Mouse (Mus musculus): ENCODE measurements at regions not wholly inside any gene's neighbourhood (a gene's known extent, or its start where the extent isn't known, plus 50 kb on each side); places are given as distances from the start of the nearest gene placed in this dataset.

DNA sequence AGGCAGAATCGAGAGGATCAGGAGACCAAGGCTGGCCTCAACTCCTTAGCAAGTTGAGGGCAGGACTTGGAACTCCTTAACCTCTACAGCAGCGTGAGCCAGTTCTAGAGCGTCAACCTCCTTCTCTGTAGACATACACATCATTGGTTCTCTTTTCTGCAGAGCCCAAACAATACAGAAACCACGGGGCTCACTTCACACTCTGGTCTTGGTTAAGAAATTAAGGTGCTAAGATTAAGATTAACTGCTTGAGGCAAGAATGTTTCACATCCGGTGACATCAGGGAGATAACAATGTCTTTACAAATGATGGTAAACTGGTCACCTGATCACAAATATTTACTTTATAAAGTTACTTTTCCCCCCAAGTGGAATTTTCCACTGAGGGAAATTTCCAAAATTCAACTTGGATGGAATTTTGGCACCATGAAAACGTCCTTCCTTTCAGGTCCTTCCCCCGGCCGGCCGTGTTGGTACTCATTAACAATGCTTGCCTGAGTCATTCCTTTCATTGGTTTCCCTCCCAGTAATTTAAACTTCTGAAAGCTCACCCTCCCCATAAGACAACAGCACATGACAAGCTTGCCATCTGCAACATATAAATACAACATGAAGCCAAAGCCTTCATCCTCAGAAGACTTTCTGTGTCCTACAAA, 77.3 kb upstream of the Kdm7a start:
- WGBS: 88% methylated on average over 9 of the region's 9 CpGs

DNA sequence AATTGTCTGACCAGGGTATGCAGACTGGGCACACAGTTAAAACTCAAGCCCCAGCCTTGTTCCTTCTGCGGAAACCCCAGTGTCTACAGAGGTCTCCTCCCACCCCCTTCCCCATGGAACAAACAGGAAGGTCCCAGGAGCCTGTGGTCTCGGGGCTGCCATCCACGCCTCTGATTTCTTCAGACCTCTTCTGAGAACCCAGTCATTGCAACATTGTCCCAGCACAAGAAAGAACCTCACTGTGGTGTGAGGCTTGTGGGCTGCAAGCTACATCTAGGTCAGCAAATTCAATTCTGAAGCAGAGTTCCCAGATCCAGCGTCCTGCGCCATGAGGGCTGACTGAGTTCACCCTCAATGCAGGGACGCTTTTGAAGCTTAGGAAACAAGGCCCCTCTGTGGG, 71.7 kb upstream of the Kdm7a start:
- Histone ChIP-seq H3K27ac (ENCODE audit: low read depth, low read length) (no peak overlapping the region), H3K4me2 (replicated peaks; ENCODE audit: low read depth, low read length) (no peak overlapping the region), H3K9me3 (ENCODE audit: control insufficient read depth, low read length) (no peaks in the 10 kb centered on the region), H3K4me3 (ENCODE audit: low read depth, low read length) (no peak overlapping the region), H3K9ac (ENCODE audit: low read depth, low read length) (no peak overlapping the region), H3K4me1 (replicated peaks; ENCODE audit: control insufficient read depth, insufficient read depth, low read length) (no peaks in the 10 kb centered on the region), H3K27me3 (ENCODE audit: control insufficient read depth, insufficient read depth, low read length) (no peaks in the 10 kb centered on the region), H3K36me3 (ENCODE audit: control insufficient read depth, insufficient read depth, low read length) (no peaks in the 10 kb centered on the region)
- WGBS: 91% methylated on average over 6 of the region's 6 CpGs
- ATAC-seq (ENCODE audit: low FRiP score) (no peak), DNase-seq (ENCODE audit: low spot score) (no peak)

More for the DNA sequence above, 77.3 kb upstream of the Kdm7a start:
- no peaks in the 10 kb centered on the region for H3K36me3 ChIP-seq (ENCODE audit: control insufficient read depth, insufficient read depth, low read length)
- H3K4me3 ChIP-seq (ENCODE audit: low read depth, low read length): no peak overlapping the region
- no peaks in the 10 kb centered on the region for H3K4me1 ChIP-seq (replicated peaks; ENCODE audit: control insufficient read depth, insufficient read depth, low read length)
- H3K9me3 ChIP-seq (ENCODE audit: control insufficient read depth, low read length): no peaks in the 10 kb centered on the region
- no peak overlapping the region for H3K4me2 ChIP-seq (replicated peaks; ENCODE audit: low read depth, low read length)
- no peak for ATAC-seq (ENCODE audit: low FRiP score)
- no peak overlapping the region for H3K9ac ChIP-seq (ENCODE audit: low read depth, low read length)
- no peaks in the 10 kb centered on the region for H3K27me3 ChIP-seq (ENCODE audit: control insufficient read depth, insufficient read depth, low read length)
- no peak overlapping the region for H3K27ac ChIP-seq (ENCODE audit: low read depth, low read length)
- DNase-seq (ENCODE audit: low spot score): no peak

DNA sequence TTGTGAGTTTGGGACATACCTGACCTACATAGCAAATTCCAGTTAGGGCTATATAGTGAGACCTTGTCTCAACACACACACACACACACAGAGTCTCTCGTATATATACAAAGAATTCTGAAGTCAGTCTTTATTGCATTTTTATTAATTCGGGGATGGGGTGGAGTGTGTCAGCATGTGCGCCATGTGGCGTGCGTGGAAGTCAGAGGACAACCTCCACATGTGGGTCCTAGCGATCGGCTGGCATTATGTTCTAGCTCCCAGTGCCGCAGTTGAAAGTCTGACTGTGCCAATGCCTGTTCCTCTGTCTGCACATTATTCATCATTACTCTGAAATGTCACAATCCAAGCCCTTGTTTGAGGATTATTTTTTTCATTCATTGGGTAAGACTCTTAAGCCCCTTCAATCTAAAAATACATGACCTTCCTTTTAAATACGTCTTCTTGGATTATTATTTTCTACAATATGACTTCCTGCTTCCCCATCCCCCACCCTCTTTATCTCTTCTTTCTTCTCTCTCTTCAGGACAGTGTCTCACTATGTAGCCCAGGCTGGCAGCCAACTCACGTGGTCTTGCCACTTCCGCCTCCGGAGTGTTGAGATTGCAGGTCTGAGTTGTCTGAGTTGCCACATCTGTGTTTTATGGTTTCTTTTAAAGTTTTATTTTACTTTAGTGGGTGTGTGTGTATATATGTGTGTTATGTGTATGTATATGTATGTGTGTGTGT, 68.3 kb upstream of the Kdm7a start:
- Histone ChIP-seq H3K4me3 (ENCODE audit: low read depth, low read length) (no peak overlapping the region), H3K4me1 (replicated peaks; ENCODE audit: control insufficient read depth, insufficient read depth, low read length) (no peaks in the 10 kb centered on the region), H3K36me3 (ENCODE audit: control insufficient read depth, insufficient read depth, low read length) (no peaks in the 10 kb centered on the region), H3K27me3 (ENCODE audit: control insufficient read depth, insufficient read depth, low read length) (no peaks in the 10 kb centered on the region), H3K9ac (ENCODE audit: low read depth, low read length) (no peak overlapping the region), H3K27ac (ENCODE audit: low read depth, low read length) (no peak overlapping the region), H3K4me2 (replicated peaks; ENCODE audit: low read depth, low read length) (no peak overlapping the region), H3K9me3 (ENCODE audit: control insufficient read depth, low read length) (no peaks in the 10 kb centered on the region)
- ATAC-seq (ENCODE audit: low FRiP score) (no peak), DNase-seq (ENCODE audit: low spot score) (no peak)
- 91% methylated on average over 12 of the region's 12 CpGs for WGBS

DNA sequence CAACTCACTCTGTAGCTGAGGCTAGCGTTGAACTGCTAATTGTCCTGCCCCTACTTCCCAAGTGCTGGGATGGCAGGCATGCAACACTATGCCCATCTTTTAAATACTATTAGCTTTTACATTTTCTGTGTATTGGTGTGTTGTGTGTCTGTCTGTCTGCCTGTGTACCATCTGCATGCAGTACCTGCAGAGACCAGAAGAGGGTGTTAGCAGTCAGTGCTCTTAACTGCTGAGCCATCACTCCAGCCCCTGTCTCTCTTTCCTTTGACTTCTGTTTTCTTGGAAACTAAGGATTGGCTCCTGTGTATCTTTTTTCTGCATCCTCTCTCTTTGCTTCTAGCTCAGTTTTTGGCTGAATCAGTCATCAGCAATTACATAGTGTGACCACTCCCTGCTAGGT, 66.8 kb upstream of the Kdm7a start:
- Histone ChIP-seq H3K36me3 (ENCODE audit: control insufficient read depth, insufficient read depth, low read length) (no peaks in the 10 kb centered on the region), H3K27ac (ENCODE audit: low read depth, low read length) (no peak overlapping the region), H3K9ac (ENCODE audit: low read depth, low read length) (no peak overlapping the region), H3K4me2 (replicated peaks; ENCODE audit: low read depth, low read length) (no peak overlapping the region), H3K9me3 (ENCODE audit: control insufficient read depth, low read length) (no peaks in the 10 kb centered on the region), H3K4me1 (replicated peaks; ENCODE audit: control insufficient read depth, insufficient read depth, low read length) (no peaks in the 10 kb centered on the region), H3K4me3 (ENCODE audit: low read depth, low read length) (no peak overlapping the region), H3K27me3 (ENCODE audit: control insufficient read depth, insufficient read depth, low read length) (no peaks in the 10 kb centered on the region)
- ATAC-seq (ENCODE audit: low FRiP score) (no peak), DNase-seq (ENCODE audit: low spot score) (no peak)
- 100% methylated on average over 1 of the region's 1 CpGs for WGBS

DNA sequence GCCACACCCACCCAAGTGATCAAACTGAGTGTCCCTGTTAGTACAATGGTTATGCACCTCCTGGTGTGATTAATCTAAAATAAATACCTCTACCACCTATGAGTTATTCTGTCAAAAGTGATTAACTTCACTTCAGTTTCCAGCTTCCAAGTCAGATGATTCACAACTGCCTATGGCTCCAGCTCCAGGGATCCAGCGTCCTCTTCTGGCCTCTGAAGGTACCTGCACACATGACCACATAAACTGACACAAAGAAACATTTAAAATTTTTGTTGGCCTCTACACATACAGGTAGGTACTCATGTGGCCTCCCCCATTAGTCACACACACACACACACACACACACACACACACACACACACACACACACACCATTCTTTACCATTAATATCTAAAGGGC, 63.9 kb upstream of the Kdm7a start:
- no peak overlapping the region for H3K4me2 ChIP-seq (replicated peaks; ENCODE audit: low read depth, low read length)
- WGBS: 77% methylated on average over 1 of the region's 1 CpGs
- ATAC-seq (ENCODE audit: low FRiP score) (no peak), DNase-seq (ENCODE audit: low spot score) (no peak)
- H3K9me3 ChIP-seq (ENCODE audit: control insufficient read depth, low read length): no peaks in the 10 kb centered on the region
- no peak overlapping the region for H3K27ac ChIP-seq (ENCODE audit: low read depth, low read length)
- no peaks in the 10 kb centered on the region for H3K27me3 ChIP-seq (ENCODE audit: control insufficient read depth, insufficient read depth, low read length)
- H3K4me3 ChIP-seq (ENCODE audit: low read depth, low read length): no peak overlapping the region
- H3K4me1 ChIP-seq (replicated peaks; ENCODE audit: control insufficient read depth, insufficient read depth, low read length): no peaks in the 10 kb centered on the region
- no peak overlapping the region for H3K9ac ChIP-seq (ENCODE audit: low read depth, low read length)
- no peaks in the 10 kb centered on the region for H3K36me3 ChIP-seq (ENCODE audit: control insufficient read depth, insufficient read depth, low read length)

DNA sequence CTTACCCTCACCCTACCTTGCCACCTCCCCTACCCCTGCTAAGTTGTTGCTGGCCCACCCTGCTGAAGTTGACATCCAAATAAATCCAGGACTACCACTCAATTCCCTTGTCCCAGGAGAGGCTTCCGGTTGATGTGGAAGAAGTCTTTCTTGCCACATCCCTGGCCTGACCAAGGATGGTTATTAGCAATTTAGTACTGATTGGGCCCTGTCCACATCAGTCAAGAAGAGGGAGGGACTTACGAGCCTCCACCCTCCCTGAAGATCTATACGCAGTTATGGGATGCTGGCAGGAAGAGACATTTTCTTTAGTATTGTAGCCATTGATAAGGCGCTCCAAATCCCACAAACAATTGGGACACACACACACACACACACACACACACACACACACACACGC, 63.1 kb upstream of the Kdm7a start:
- H3K36me3 ChIP-seq (ENCODE audit: control insufficient read depth, insufficient read depth, low read length): no peaks in the 10 kb centered on the region
- H3K4me2 ChIP-seq (replicated peaks; ENCODE audit: low read depth, low read length): no peak overlapping the region
- no peak overlapping the region for H3K9ac ChIP-seq (ENCODE audit: low read depth, low read length)
- DNase-seq (ENCODE audit: low spot score) (no peak), ATAC-seq (ENCODE audit: low FRiP score) (no peak)
- no peak overlapping the region for H3K27ac ChIP-seq (ENCODE audit: low read depth, low read length)
- H3K4me1 ChIP-seq (replicated peaks; ENCODE audit: control insufficient read depth, insufficient read depth, low read length): no peaks in the 10 kb centered on the region
- H3K9me3 ChIP-seq (ENCODE audit: control insufficient read depth, low read length): no peaks in the 10 kb centered on the region
- WGBS: 59% methylated on average over 5 of the region's 5 CpGs
- H3K4me3 ChIP-seq (ENCODE audit: low read depth, low read length): no peak overlapping the region
- H3K27me3 ChIP-seq (ENCODE audit: control insufficient read depth, insufficient read depth, low read length): no peaks in the 10 kb centered on the region

DNA sequence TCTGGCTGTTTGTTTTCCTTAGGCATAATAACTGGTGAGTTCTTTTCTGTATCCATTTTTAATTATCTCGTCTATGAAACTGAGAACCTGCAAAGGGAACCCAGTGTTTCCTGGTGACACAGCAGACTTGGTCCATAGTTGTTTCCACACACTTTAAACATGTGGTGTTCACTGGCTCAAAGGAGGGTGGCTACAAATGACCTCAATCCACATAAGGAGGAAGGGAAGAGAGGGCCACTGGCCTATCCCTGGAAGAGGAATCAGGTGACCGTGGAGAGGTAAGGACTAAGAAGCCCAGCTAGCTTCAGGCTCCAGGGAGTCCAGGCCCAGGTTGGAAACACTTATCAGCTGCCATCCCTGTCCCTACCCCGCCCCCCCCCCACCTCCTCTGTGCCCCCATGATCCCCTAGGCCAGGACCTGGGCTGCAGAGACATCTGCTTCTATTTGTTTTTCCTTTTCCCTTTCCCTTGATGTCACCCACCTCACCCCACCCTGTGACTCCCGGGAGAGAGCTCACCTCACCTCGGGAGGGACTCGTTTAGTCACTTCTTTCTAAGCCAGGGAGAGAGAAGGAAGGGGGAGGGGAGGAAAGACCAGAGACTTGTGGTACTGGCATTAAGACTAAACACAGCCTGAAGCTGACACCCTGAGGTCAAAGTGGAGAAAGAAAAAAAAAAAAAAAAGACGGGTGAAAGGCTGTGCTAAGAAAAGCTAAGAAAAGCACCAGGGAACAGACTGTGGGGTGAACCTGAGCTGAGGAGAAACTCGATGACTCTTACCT, 62.2 kb upstream of the Kdm7a start:
- Histone ChIP-seq H3K4me3 (ENCODE audit: low read depth, low read length) (no peak overlapping the region), H3K36me3 (ENCODE audit: control insufficient read depth, insufficient read depth, low read length) (no peaks in the 10 kb centered on the region), H3K27ac (ENCODE audit: low read depth, low read length) (no peak overlapping the region), H3K9me3 (ENCODE audit: control insufficient read depth, low read length) (no peaks in the 10 kb centered on the region), H3K9ac (ENCODE audit: low read depth, low read length) (no peak overlapping the region), H3K4me2 (replicated peaks; ENCODE audit: low read depth, low read length) (no peak overlapping the region), H3K4me1 (replicated peaks; ENCODE audit: control insufficient read depth, insufficient read depth, low read length) (no peaks in the 10 kb centered on the region), H3K27me3 (ENCODE audit: control insufficient read depth, insufficient read depth, low read length) (no peaks in the 10 kb centered on the region)
- 23% methylated on average over 8 of the region's 8 CpGs for WGBS
- DNase-seq (ENCODE audit: low spot score): no peak
- no peak for ATAC-seq (ENCODE audit: low FRiP score)

DNA sequence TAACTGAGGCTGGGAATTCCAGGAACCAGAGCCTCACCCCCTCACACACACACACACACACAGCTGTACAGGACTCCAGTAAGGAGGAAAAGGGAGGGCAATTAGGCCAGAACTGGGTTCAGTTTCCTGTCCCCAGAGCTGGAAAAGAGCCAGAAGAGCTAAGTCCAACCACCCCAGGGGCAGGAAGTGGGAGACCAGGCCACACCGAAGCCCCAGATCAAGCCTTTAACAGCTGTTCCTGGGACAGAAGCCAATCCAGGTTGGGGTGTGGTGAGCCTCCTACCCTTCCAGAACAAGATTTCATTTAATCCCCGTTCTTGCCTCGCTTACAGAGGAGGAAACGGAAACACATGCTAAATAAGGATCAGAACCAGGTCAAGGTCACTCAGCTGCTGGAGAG, 58.1 kb upstream of the Kdm7a start:
- WGBS: 82% methylated on average over 4 of the region's 4 CpGs

More for the DNA sequence above, 58.1 kb upstream of the Kdm7a start:
- Histone ChIP-seq H3K27ac (ENCODE audit: low read depth, low read length) (no peak overlapping the region), H3K27me3 (ENCODE audit: control insufficient read depth, insufficient read depth, low read length) (no peaks in the 10 kb centered on the region), H3K9me3 (ENCODE audit: control insufficient read depth, low read length) (no peaks in the 10 kb centered on the region), H3K4me1 (replicated peaks; ENCODE audit: control insufficient read depth, insufficient read depth, low read length) (no peaks in the 10 kb centered on the region), H3K4me3 (ENCODE audit: low read depth, low read length) (no peak overlapping the region), H3K9ac (ENCODE audit: low read depth, low read length) (no peak overlapping the region), H3K4me2 (replicated peaks; ENCODE audit: low read depth, low read length) (no peak overlapping the region), H3K36me3 (ENCODE audit: control insufficient read depth, insufficient read depth, low read length) (no peaks in the 10 kb centered on the region)
- ATAC-seq (ENCODE audit: low FRiP score): no peak
- no peak for DNase-seq (ENCODE audit: low spot score)

Measured in hindbrain, embryonic 11.5 days (tissue).